Mouse (Mus musculus): Measurements from ENCODE around the gene Hectd3.

Gene Hectd3

DNA sequence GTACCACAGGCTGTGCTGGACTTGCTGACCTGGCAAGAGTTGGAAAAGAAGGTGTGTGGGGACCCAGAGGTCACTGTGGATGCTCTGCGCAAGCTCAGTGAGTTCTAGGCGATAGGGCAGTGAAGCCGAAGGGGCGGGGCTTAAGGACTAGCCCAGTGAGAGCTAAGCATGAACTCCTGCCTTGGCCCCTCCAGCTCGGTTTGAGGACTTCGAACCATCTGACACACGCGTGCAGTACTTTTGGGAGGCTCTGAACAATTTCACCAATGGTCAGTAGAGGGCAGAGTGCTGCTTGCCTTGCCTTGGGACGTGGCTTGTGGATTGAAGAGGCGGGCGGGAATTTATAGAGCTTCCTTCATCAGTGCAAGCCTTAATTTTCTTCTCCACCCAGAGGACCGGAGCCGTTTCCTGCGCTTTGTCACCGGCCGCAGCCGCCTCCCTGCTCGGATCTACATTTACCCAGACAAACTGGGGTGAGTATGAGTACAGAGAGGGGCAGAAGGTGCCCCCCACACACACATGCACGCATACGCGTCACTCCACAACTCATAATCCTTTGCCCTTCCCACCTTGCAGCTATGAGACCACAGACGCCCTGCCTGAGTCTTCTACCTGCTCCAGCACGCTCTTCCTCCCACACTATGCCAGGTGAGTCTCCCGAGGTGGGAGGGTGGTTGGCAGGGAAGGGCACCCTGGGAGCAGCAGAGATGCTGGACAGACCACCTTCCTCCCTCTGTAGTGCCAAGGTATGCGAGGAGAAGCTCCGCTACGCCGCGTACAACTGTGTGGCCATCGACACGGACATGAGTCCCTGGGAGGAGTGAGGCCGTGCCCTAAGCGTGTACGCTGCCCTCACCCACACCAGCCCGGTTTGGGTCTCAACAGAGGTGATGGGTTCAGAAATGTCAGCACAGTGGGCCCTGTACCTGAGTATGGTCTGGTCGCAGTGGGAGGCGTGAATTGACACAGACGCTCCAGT is 7.7 kb downstream of the Hectd3 start:
- peak; percentile 61 for DNase-seq (ENCODE audit: low read depth, low spot score)
- peaks cover 3% of the 10 kb centered on the region for H3K36me3 ChIP-seq (ENCODE audit: control insufficient read depth, insufficient read depth, low read length, poor library complexity, severe bottlenecking)
- no peaks in the 10 kb centered on the region for H3K27me3 ChIP-seq (ENCODE audit: control insufficient read depth, insufficient read depth, low read length, poor library complexity, severe bottlenecking)

DNA sequence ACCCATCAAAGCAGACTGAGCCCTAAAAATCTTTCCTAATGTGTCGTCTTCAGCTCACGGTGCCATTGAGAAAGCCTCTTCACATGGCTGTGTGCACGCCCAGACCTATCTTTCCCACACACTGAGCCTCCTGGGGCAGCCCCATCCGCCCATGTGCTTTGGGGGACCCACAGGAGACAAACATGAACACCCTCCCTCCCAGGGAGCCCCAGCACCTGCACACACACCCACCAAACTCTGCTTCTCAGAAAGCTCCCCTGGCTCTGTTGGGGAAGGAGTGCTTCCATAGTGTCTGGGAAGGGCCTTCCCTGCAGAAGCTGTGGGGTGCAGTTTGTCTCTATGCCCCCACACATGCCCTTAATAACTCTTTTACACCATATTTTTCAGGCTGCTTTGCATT is 9.5 kb downstream of the Hectd3 start:
- H3K36me3 ChIP-seq (ENCODE audit: control insufficient read depth, insufficient read depth, low read length, poor library complexity, severe bottlenecking): no peaks in the 10 kb centered on the region; the same call in 1 of the 2 replicates
- DNase-seq (ENCODE audit: low read depth, low spot score): no peak
- no peaks in the 10 kb centered on the region for H3K27me3 ChIP-seq (ENCODE audit: control insufficient read depth, insufficient read depth, low read length, poor library complexity, severe bottlenecking)

DNA sequence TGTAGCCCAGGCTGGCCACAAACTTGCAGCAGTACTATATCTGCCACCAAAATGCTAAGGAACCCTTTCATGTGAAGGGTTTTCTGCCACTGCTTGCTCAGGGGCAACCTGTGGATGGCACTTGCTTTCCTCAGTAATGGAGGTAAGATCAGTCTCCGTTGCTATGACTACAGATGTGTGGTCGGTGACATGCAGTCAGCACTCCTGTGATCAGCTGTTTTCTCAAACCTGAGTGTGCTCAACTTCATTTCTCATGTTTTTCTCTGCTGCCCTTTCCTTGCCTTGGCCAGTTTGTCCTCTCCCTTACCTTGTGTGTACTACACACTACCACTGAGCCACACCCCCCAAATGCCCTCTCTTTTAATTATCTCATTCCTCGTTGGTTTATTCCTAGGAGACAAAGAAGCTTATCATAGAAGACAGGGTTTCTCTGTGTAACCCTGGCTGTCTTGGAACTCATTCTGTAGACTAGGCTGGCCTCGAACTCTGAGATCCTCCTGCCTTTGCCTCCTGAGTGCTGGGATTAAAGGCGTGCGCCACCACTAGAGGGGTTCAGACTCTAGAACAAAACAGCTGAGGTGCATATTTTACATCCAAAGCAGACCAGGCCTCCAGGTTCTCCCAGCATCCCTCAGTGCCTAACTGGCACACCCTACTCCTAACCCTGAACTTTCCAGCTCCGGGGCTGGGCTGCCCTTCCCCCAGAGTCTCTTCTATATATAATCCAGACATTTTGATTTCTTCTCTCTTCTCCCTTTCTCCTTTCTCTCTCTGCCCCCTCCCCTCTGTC is 10.7 kb downstream of the Hectd3 start:
- DNase-seq (ENCODE audit: low read depth, low spot score): no peak
- no peaks in the 10 kb centered on the region; the same call in 1 of the 2 replicates for H3K36me3 ChIP-seq (ENCODE audit: control insufficient read depth, insufficient read depth, low read length, poor library complexity, severe bottlenecking)
- no peaks in the 10 kb centered on the region for H3K27me3 ChIP-seq (ENCODE audit: control insufficient read depth, insufficient read depth, low read length, poor library complexity, severe bottlenecking)

DNA sequence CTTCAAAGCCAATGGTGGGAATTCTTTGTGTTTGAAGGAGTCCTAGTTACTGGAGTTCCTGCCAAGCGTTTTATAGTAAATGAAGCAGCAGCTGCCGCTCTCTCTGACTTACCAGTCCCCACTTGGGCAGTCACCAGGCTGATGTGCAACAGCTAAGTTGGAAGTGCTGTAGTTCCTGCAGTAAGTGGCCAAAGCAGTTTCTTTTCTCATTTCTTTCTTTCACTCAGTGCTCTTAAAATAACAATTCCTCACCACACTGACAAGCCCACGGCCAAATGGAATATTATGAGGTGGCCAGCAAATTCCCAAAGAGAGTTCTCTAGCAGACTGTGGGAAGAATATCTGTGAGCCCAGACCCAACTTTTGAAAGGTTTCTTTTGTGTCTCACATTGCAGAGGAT is 11.9 kb downstream of the Hectd3 start:
- no peak for DNase-seq (ENCODE audit: low read depth, low spot score)

DNA sequence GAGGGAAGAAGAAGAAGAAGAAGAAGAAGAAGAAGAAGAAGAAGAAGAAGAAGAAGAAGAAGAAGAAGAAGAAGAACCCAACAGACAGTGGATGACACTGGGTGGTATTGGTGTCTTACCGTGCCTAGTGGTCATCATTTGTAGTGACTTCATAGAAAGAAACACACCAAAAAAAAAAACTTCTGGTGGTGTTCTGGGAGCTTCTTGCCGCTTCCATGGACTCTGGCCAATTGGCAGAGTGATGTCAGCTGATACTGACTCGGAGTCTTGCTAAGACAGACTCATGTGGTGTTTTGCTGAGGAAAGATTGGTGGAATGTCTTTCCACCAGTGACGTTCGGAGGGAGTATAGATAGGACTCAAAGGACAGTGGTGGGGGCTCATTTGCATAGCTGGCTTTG is 15.1 kb downstream of the Hectd3 start:
- no peak for DNase-seq (ENCODE audit: low read depth, low spot score)
- H3K27me3 ChIP-seq (ENCODE audit: control insufficient read depth, insufficient read depth, low read length, poor library complexity, severe bottlenecking): no peaks in the 10 kb centered on the region
- H3K36me3 ChIP-seq (ENCODE audit: control insufficient read depth, insufficient read depth, low read length, poor library complexity, severe bottlenecking): no peaks in the 10 kb centered on the region

More for the DNA sequence above, 11.9 kb downstream of the Hectd3 start:
- no peaks in the 10 kb centered on the region for H3K27me3 ChIP-seq (ENCODE audit: control insufficient read depth, insufficient read depth, low read length, poor library complexity, severe bottlenecking)
- no peaks in the 10 kb centered on the region; the same call in 1 of the 2 replicates for H3K36me3 ChIP-seq (ENCODE audit: control insufficient read depth, insufficient read depth, low read length, poor library complexity, severe bottlenecking)

DNA sequence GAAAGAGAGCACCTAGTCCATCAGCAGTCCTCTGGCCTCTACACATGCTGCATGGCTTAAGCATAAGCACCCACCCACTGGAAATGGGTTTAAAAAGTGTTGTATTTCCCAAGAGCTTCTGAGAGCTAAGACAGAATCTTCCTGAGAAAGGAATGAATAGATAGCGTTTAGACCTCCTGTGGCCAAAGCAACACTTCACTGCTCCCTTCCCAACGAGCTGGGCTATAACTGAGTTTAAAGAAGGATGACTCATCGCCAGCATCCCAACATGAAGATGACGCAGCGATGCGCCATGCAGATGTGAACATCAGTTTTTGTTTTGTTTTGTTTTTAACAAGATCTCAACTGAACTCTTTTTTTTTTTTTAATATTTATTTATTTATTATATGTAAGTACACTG is 18.5 kb downstream of the Hectd3 start:
- no peak for DNase-seq (ENCODE audit: low read depth, low spot score)
- Histone ChIP-seq H3K27me3 (ENCODE audit: control insufficient read depth, insufficient read depth, low read length, poor library complexity, severe bottlenecking) (no peaks in the 10 kb centered on the region), H3K36me3 (ENCODE audit: control insufficient read depth, insufficient read depth, low read length, poor library complexity, severe bottlenecking) (no peaks in the 10 kb centered on the region)

DNA sequence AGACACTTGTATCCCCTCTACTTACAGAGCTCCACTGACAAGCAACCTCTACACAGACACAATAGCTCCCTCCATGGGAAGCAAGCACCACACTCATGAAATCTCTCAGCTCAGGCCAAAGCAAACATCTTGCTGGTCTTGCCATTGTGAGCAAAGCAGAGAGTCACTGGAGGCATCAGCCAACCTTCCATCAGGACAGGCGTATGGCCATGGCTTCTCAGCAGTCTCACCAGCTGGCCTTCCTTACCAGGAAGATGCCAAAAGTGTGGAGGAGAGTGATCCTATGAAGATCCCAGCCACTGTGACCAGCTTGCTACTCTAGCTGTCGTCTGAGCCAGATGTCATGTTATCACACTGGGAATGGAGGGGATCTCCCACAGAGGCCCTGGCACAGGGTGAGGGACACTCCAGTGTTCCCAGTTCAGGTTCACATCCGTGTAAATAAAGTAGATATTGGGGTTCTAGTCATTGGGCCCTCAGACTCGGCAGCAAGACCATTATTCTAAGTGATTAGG is 19.8 kb downstream of the Hectd3 start:
- DNase-seq (ENCODE audit: low read depth, low spot score): no peak
- H3K36me3 ChIP-seq (ENCODE audit: control insufficient read depth, insufficient read depth, low read length, poor library complexity, severe bottlenecking): no peaks in the 10 kb centered on the region

DNA sequence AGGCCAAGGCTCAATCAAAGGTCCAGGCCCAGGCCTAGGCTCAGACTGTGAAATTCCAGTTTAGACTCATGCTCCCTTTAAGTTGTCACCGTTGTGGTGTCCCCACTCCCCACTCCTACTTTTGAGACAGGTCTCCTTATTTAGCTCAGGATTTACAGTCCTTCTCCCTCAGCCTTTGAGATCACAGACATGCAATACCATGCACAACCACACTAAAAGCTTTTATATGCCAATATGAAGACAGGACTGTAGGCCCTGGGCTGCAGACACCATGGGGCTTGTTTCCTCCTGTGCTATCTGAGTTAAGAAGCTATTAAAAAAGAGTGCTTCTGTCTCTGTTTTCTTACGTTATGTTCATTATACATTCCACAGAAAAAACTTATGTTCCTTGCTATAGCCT is 22.6 kb downstream of the Hectd3 start:
- Histone ChIP-seq H3K27me3 (ENCODE audit: control insufficient read depth, insufficient read depth, low read length, poor library complexity, severe bottlenecking) (no peaks in the 10 kb centered on the region), H3K36me3 (ENCODE audit: control insufficient read depth, insufficient read depth, low read length, poor library complexity, severe bottlenecking) (no peaks in the 10 kb centered on the region)
- peak; percentile 30 for DNase-seq (ENCODE audit: low read depth, low spot score)

More for the DNA sequence above, 19.8 kb downstream of the Hectd3 start:
- H3K27me3 ChIP-seq (ENCODE audit: control insufficient read depth, insufficient read depth, low read length, poor library complexity, severe bottlenecking): no peaks in the 10 kb centered on the region

DNA sequence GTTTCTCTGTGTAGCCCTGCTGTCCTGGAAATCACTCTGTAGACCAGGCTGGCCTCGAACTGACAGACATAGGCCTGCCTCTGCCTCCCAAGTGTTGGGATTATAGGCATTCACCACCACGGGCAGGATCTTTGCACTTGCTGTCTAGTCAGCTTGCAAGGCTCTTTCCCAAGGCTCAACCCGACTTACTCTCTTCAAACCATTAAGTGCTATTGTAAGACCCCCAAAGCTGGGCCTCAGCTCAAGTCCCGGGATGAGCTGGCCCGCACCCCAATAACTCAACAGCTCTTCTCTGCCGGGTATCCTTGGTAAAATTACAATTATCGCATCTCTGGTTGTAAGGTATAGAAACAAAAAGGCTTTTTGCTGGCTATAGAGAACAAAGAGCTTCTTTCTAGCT is 23.2 kb downstream of the Hectd3 start:
- no peaks in the 10 kb centered on the region for H3K27me3 ChIP-seq (ENCODE audit: control insufficient read depth, insufficient read depth, low read length, poor library complexity, severe bottlenecking)
- DNase-seq (ENCODE audit: low read depth, low spot score): no peak
- 0 out of 2 replicates have a peak, but pooled peaks cover 2% of the 10 kb centered on the region for H3K36me3 ChIP-seq (ENCODE audit: control insufficient read depth, insufficient read depth, low read length, poor library complexity, severe bottlenecking)

DNA sequence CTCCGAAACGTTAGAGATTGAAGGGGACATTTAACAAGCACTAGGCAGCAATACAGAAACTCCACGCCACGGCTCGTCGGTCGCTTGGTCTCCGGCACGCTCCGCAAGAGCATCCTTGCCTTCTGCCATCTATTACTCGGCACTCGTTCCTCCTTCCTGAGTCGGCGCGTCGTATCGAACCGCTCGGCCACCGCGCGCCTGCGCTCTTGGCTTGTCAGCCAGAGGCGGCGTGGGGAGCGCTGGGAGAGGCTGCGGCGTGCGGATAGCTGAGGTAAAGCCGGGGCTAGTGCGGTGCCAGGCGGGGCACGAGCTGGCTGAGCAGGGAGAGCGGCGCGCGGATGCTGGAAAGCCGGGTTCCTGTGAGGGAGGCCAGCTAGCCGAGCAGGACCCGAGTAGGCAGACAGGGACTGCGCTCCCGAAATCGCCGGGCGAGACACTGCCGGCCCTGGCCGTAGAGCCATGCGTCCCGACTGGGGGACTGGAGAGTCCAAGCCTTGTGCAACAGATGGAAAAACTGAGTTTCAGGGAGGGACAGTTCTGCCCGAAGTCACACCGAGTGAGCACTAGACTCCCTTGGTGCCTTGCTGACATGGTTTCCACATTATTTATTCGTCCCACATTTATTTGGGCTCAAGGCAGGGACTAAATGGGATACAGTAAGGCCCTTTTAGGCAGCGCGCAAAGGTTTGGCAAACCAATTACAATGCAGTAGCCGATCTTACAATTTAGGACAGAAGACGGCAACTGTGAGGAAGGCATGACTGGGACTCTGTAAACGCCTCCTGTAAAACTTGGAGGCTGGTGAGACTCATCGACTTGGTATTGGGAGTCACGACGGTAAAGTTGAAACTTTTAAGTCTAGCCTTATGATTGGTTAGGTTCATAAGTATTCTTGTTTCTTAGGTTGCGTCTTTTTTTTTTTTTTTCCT is 24.4 kb downstream of the Hectd3 start, which contains the start of gene Eif2b3:
TSS of gene Eif2b3 (plus strand) at position 197 of the 929 bp plus-strand sequence.
- Histone ChIP-seq H3K36me3 (ENCODE audit: control insufficient read depth, insufficient read depth, low read length, poor library complexity, severe bottlenecking) (0 out of 2 replicates have a peak, but pooled peaks cover 3% of the 10 kb centered on the region), H3K27me3 (ENCODE audit: control insufficient read depth, insufficient read depth, low read length, poor library complexity, severe bottlenecking) (no peaks in the 10 kb centered on the region)
- peak; percentile 91 for DNase-seq (ENCODE audit: low read depth, low spot score)

DNA sequence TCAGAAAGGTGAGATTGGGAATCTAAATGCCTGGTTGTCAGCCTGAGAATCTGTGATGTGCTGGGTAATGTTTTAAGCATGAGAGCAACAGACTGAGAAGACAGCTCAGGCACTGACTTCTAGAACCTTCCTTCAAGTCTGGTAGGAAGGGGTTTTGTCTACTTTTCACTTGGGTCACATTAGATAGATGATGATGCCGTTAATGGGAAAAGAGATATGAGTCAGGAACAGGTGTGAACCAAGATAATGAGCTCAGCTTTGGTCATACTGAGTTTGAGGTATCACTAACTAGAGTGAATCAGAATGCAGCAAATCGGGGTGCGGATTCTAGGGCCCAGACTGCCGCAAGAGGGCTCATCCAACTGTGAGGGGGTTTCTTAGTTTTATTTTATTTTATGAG is 28.4 kb downstream of the Hectd3 start:
- no peak for DNase-seq (ENCODE audit: low read depth, low spot score)
- H3K27me3 ChIP-seq (ENCODE audit: control insufficient read depth, insufficient read depth, low read length, poor library complexity, severe bottlenecking): no peaks in the 10 kb centered on the region

DNA sequence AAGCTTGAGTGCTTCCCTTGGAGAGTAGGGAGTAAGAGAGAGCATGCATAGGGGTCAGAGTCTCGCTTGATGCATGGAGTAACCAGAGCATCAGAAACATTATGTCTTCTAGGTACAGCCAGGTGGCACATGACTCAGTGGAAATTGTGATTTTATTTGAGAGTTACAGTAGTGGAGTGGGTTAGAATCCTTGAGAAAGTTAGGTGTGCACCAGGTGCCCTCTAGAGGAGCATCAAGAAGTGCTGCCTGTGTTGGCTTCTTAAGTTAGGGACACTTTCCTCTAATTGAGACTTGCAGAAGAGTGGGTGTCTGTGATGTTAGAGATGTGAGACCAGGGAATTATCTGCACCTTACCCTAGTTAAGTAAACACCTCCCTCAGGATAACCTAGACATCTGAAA is 36.0 kb downstream of the Hectd3 start:
- H3K27me3 ChIP-seq (ENCODE audit: control insufficient read depth, insufficient read depth, low read length, poor library complexity, severe bottlenecking): no peaks in the 10 kb centered on the region
- peak; percentile 21 for DNase-seq (ENCODE audit: low read depth, low spot score)
- H3K36me3 ChIP-seq (ENCODE audit: control insufficient read depth, insufficient read depth, low read length, poor library complexity, severe bottlenecking): 0 out of 2 replicates have a peak, but pooled peaks cover 2% of the 10 kb centered on the region

More for the DNA sequence above, 28.4 kb downstream of the Hectd3 start:
- 0 out of 2 replicates have a peak, but pooled peaks cover 5% of the 10 kb centered on the region for H3K36me3 ChIP-seq (ENCODE audit: control insufficient read depth, insufficient read depth, low read length, poor library complexity, severe bottlenecking)

DNA sequence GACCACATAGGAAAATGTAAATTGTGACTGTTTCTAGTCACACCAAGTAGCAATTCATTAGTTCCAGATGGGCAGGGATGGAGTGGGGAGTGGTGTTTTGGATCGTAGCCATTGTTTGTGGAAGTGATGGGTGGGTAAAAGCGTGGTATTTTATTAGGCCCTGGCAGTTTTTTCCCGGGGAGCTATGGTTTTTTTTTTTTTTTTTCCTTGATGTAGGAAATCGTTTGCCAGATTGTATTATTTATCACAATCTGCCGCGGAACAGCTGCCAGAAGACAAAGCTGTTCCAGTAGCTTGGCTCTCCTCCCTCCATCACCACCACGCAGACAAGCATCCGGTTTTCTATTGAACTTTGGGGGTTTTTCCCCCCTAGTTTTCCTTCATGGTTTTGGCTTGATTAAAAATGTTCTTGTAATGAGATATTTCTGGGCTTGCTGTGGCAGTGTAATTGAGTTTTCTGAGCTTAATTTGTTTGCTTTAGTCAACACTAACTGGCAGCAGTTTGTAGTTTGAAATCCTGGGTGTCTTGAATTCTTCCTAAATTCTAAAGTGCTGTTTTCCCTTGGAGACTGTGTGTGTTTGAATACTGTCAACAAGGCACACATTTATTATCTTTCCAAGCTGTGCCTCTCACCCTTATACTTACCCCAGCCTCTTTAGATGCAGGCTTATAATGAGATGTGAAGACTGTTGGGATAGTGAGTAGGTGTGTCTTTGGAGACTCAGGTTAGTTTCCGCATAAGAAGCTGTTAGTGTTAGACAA is 45.0 kb downstream of the Hectd3 start:
- DNase-seq (ENCODE audit: low read depth, low spot score): no peak
- no peaks in the 10 kb centered on the region for H3K27me3 ChIP-seq (ENCODE audit: control insufficient read depth, insufficient read depth, low read length, poor library complexity, severe bottlenecking)
- H3K36me3 ChIP-seq (ENCODE audit: control insufficient read depth, insufficient read depth, low read length, poor library complexity, severe bottlenecking): no peaks in the 10 kb centered on the region

Data from splenic B cell, adult 2 months (primary cell).